Mouse (Mus musculus): ENCODE results near the gene Tmem169.
"Not testable (repeated sequence)": the region's sequence is repeated elsewhere in the genome, so short reads cannot be mapped to it uniquely, and the experiment has no call there.

Gene Tmem169

GRCm38 (mm10) chr1:72283992-72284485, at the start of gene Tmem169, which contains the start of gene Pecr:
Gene Tmem169, plus strand, starts transcription at chr1:72284369.
Gene Pecr, minus strand, starts transcription at chr1:72284314.
- peak; percentile 95 to 98 for DNase-seq (ENCODE audit: inconsistent age in 2 of 2, low spot score in 1 of 2)

GRCm38 (mm10) chr1:72236363-72237006, 47.7 kb upstream of the Tmem169 start:
- DNase-seq (ENCODE audit: inconsistent age in 2 of 2, low spot score in 1 of 2): peak; percentile 80 to 91

- DNase-seq (ENCODE audit: inconsistent age in 2 of 2, low spot score in 1 of 2): peak in 1 of 2 experiments; percentile 82
Observed at GRCm38 (mm10) chr1:72237007-72237775, 47.0 kb upstream of the Tmem169 start.

- DNase-seq (ENCODE audit: inconsistent age in 2 of 2, low spot score in 1 of 2): peak in 1 of 2 experiments; percentile 26
Observed at GRCm38 (mm10) chr1:72238016-72238580, 46.1 kb upstream of the Tmem169 start.

GRCm38 (mm10) chr1:72239113-72239512, 45.1 kb upstream of the Tmem169 start:
- not testable (repeated sequence) for DNase-seq (ENCODE audit: inconsistent age in 2 of 2, low spot score in 1 of 2)

- no peak for DNase-seq (ENCODE audit: inconsistent age in 2 of 2, low spot score in 1 of 2)
Observed at GRCm38 (mm10) chr1:72242581-72243143, 41.5 kb upstream of the Tmem169 start.

GRCm38 (mm10) chr1:72243656-72244316, 40.4 kb upstream of the Tmem169 start:
- peak; percentile 97 to 99 for DNase-seq (ENCODE audit: inconsistent age in 2 of 2, low spot score in 1 of 2)

GRCm38 (mm10) chr1:72244317-72245036, 39.7 kb upstream of the Tmem169 start:
- no peak for DNase-seq (ENCODE audit: inconsistent age in 2 of 2, low spot score in 1 of 2)

- not testable (repeated sequence) for DNase-seq (ENCODE audit: inconsistent age in 2 of 2, low spot score in 1 of 2)
Observed at GRCm38 (mm10) chr1:72248226-72248737, 35.9 kb upstream of the Tmem169 start.

GRCm38 (mm10) chr1:72251806-72252205, 32.4 kb upstream of the Tmem169 start:
- peak in 1 of 2 experiments; percentile 34 for DNase-seq (ENCODE audit: inconsistent age in 2 of 2, low spot score in 1 of 2)

- DNase-seq (ENCODE audit: inconsistent age in 2 of 2, low spot score in 1 of 2): peak in 1 of 2 experiments; percentile 23
Observed at GRCm38 (mm10) chr1:72253881-72254491, 30.2 kb upstream of the Tmem169 start.

GRCm38 (mm10) chr1:72254545-72255061, 29.6 kb upstream of the Tmem169 start:
- peak; percentile 92 to 97 for DNase-seq (ENCODE audit: inconsistent age in 2 of 2, low spot score in 1 of 2)

- DNase-seq (ENCODE audit: inconsistent age in 2 of 2, low spot score in 1 of 2): peak; percentile 57 to 83
Observed at GRCm38 (mm10) chr1:72255062-72255853, 28.9 kb upstream of the Tmem169 start.

GRCm38 (mm10) chr1:72255854-72256175, 28.4 kb upstream of the Tmem169 start:
- DNase-seq (ENCODE audit: inconsistent age in 2 of 2, low spot score in 1 of 2): peak in 1 of 2 experiments; percentile 36

- peak in 1 of 2 experiments; percentile 37 for DNase-seq (ENCODE audit: inconsistent age in 2 of 2, low spot score in 1 of 2)
Observed at GRCm38 (mm10) chr1:72256381-72257256, 27.6 kb upstream of the Tmem169 start.

GRCm38 (mm10) chr1:72263099-72263498, 21.1 kb upstream of the Tmem169 start:
- DNase-seq (ENCODE audit: inconsistent age in 2 of 2, low spot score in 1 of 2): no peak

GRCm38 (mm10) chr1:72278085-72278484, 6.1 kb upstream of the Tmem169 start:
- DNase-seq (ENCODE audit: inconsistent age in 2 of 2, low spot score in 1 of 2): peak in 1 of 2 experiments; percentile 52
